Mouse (Mus musculus): ENCODE results near the gene Dpp6. TPM values are rescaled to one million over a fixed set of nuclear protein-coding genes. Genes with fewer than 3 reads are reported as not detected.
A peak's percentile ranks its signal among the peaks of the same experiment; 100 is the strongest.

Dpp6 gene
- polyA plus RNA-seq, 1 experiment from 2014 or later, result 2.4 TPM

- Histone ChIP-seq H3K9me3 (replicated peaks; ENCODE audit: control insufficient read depth, low read length) (no peaks in the 10 kb centered on the region), H3K36me3 (ENCODE audit: control insufficient read depth, insufficient read depth, low read length) (no peaks in the 10 kb centered on the region), H3K4me2 (ENCODE audit: low read depth, low read length) (no peak overlapping the region), H3K27ac (ENCODE audit: low read length) (no peak overlapping the region), H3K9ac (ENCODE audit: low read length) (no peak overlapping the region), H3K4me3 (replicated peaks; ENCODE audit: low read length) (no peak overlapping the region), H3K27me3 (ENCODE audit: control insufficient read depth, insufficient read depth, low read length) (no peaks in the 10 kb centered on the region), H3K4me1 (ENCODE audit: control insufficient read depth, insufficient read depth, low read length) (no peaks in the 10 kb centered on the region)
- no peak for ATAC-seq (ENCODE audit: insufficient read depth, low FRiP score)
- WGBS, result 68% methylated on average over 5 of the region's 5 CpGs
These were observed 913.7 kb downstream of the Dpp6 start for GRCm38 (mm10) chr5:27730666-27731065.

- Histone ChIP-seq H3K27me3 (ENCODE audit: control insufficient read depth, insufficient read depth, low read length) (no peaks in the 10 kb centered on the region), H3K4me3 (replicated peaks; ENCODE audit: low read length) (no peak overlapping the region), H3K9ac (ENCODE audit: low read length) (no peak overlapping the region), H3K9me3 (replicated peaks; ENCODE audit: control insufficient read depth, low read length) (no peaks in the 10 kb centered on the region), H3K27ac (ENCODE audit: low read length) (no peak overlapping the region), H3K36me3 (ENCODE audit: control insufficient read depth, insufficient read depth, low read length) (no peaks in the 10 kb centered on the region), H3K4me2 (ENCODE audit: low read depth, low read length) (no peak overlapping the region), H3K4me1 (ENCODE audit: control insufficient read depth, insufficient read depth, low read length) (no peaks in the 10 kb centered on the region)
- WGBS, result 62% methylated on average over 1 of the region's 1 CpGs
- ATAC-seq (ENCODE audit: insufficient read depth, low FRiP score), result no peak
These were observed 914.4 kb downstream of the Dpp6 start for GRCm38 (mm10) chr5:27731392-27731791.

DNA sequence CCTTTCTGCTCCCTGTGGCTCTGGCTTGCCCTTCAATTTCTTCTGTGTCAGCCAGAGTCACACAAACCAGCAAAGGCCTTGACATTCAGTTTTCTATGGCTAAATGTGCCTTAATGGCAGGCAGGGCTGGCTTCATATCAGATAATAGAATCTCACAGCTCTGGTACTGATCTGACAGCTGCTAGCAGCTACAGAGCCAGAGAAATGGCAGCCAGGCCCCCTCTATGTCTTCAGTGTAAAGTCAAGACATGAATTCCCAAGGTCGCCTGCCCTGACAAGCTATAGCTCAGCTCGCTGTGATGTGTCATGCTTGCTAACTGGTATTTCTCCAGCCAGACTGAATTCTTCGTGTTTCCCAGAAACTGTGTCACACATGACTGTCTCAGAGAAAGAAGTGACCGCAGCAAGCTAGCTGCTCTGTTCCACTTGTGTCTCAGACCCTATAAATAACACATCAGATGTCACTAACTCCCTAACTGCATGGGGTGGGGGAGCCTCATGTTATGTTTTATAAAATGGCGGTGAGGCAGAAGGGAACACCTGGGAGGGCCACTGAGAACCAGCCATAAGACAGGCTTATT is 915.4 kb downstream of the Dpp6 start:
- Histone ChIP-seq H3K9ac (ENCODE audit: low read length) (no peak overlapping the region), H3K27ac (ENCODE audit: low read length) (no peak overlapping the region), H3K4me3 (replicated peaks; ENCODE audit: low read length) (no peak overlapping the region), H3K27me3 (ENCODE audit: control insufficient read depth, insufficient read depth, low read length) (no peaks in the 10 kb centered on the region), H3K36me3 (ENCODE audit: control insufficient read depth, insufficient read depth, low read length) (no peaks in the 10 kb centered on the region), H3K4me1 (ENCODE audit: control insufficient read depth, insufficient read depth, low read length) (no peaks in the 10 kb centered on the region), H3K9me3 (replicated peaks; ENCODE audit: control insufficient read depth, low read length) (no peaks in the 10 kb centered on the region), H3K4me2 (ENCODE audit: low read depth, low read length) (no peak overlapping the region)
- no peak for ATAC-seq (ENCODE audit: insufficient read depth, low FRiP score)
- 78% methylated on average over 5 of the region's 5 CpGs for WGBS

DNA sequence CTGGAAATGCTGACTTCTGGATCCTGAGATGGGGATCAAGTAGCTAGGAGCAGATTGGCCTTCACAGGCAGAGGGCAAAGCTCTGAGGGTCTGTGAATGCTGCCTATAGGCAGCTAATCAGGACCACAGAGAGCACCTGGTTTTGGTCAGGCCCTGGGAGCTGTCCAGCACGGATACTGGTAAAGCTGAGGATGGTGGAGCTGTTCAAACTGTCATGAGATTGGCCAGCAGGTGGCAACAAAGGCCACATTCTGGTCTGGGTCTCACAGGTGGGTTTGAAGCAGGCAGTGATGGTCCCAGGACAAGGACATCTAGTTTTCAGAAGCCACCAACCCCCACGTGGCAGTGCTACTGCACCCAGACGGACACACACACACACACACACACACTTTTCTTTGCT is 920.2 kb downstream of the Dpp6 start:
- H3K9me3 ChIP-seq (replicated peaks; ENCODE audit: control insufficient read depth, low read length), result no peaks in the 10 kb centered on the region
- WGBS, result 3% methylated on average over 3 of the region's 3 CpGs
- no peaks in the 10 kb centered on the region for H3K4me1 ChIP-seq (ENCODE audit: control insufficient read depth, insufficient read depth, low read length)
- H3K9ac ChIP-seq (ENCODE audit: low read length), result no peak overlapping the region
- peak; percentile 71; the same call in 1 of the 2 replicates for ATAC-seq (ENCODE audit: insufficient read depth, low FRiP score)
- peaks cover 5% of the 10 kb centered on the region; the same call in 1 of the 2 replicates for H3K36me3 ChIP-seq (ENCODE audit: control insufficient read depth, insufficient read depth, low read length)
- H3K4me3 ChIP-seq (replicated peaks; ENCODE audit: low read length), result no peak overlapping the region
- H3K27me3 ChIP-seq (ENCODE audit: control insufficient read depth, insufficient read depth, low read length), result no peaks in the 10 kb centered on the region
- no peak overlapping the region for H3K4me2 ChIP-seq (ENCODE audit: low read depth, low read length)
- no peak overlapping the region for H3K27ac ChIP-seq (ENCODE audit: low read length)

- H3K27ac ChIP-seq (ENCODE audit: low read length), result no peak overlapping the region
- 77% methylated on average over 6 of the region's 6 CpGs for WGBS
- H3K4me1 ChIP-seq (ENCODE audit: control insufficient read depth, insufficient read depth, low read length), result no peaks in the 10 kb centered on the region
- ATAC-seq (ENCODE audit: insufficient read depth, low FRiP score), result no peak
- no peak overlapping the region for H3K4me2 ChIP-seq (ENCODE audit: low read depth, low read length)
- H3K27me3 ChIP-seq (ENCODE audit: control insufficient read depth, insufficient read depth, low read length), result no peaks in the 10 kb centered on the region
- no peaks in the 10 kb centered on the region for H3K9me3 ChIP-seq (replicated peaks; ENCODE audit: control insufficient read depth, low read length)
- H3K36me3 ChIP-seq (ENCODE audit: control insufficient read depth, insufficient read depth, low read length), result peaks cover 11% of the 10 kb centered on the region
- no peak overlapping the region for H3K4me3 ChIP-seq (replicated peaks; ENCODE audit: low read length)
- no peak overlapping the region for H3K9ac ChIP-seq (ENCODE audit: low read length)
These were observed 922.2 kb downstream of the Dpp6 start for GRCm38 (mm10) chr5:27739216-27739615.

GRCm38 (mm10) chr5:27744944-27745343 is 927.9 kb downstream of the Dpp6 start:
- H3K4me2 ChIP-seq (ENCODE audit: low read depth, low read length), result no peak overlapping the region
- no peaks in the 10 kb centered on the region for H3K9me3 ChIP-seq (replicated peaks; ENCODE audit: control insufficient read depth, low read length)
- peaks cover 34% of the 10 kb centered on the region for H3K36me3 ChIP-seq (ENCODE audit: control insufficient read depth, insufficient read depth, low read length)
- no peaks in the 10 kb centered on the region for H3K4me1 ChIP-seq (ENCODE audit: control insufficient read depth, insufficient read depth, low read length)
- no peak overlapping the region for H3K4me3 ChIP-seq (replicated peaks; ENCODE audit: low read length)
- WGBS, result 87% methylated on average over 1 of the region's 1 CpGs
- H3K27me3 ChIP-seq (ENCODE audit: control insufficient read depth, insufficient read depth, low read length), result no peaks in the 10 kb centered on the region
- H3K27ac ChIP-seq (ENCODE audit: low read length), result no peak overlapping the region
- ATAC-seq (ENCODE audit: insufficient read depth, low FRiP score), result no peak
- H3K9ac ChIP-seq (ENCODE audit: low read length), result no peak overlapping the region

- Histone ChIP-seq H3K4me1 (ENCODE audit: control insufficient read depth, insufficient read depth, low read length) (no peaks in the 10 kb centered on the region), H3K27ac (ENCODE audit: low read length) (no peak overlapping the region), H3K27me3 (ENCODE audit: control insufficient read depth, insufficient read depth, low read length) (no peaks in the 10 kb centered on the region), H3K4me2 (ENCODE audit: low read depth, low read length) (no peak overlapping the region), H3K9ac (ENCODE audit: low read length) (no peak overlapping the region), H3K9me3 (replicated peaks; ENCODE audit: control insufficient read depth, low read length) (no peaks in the 10 kb centered on the region), H3K36me3 (ENCODE audit: control insufficient read depth, insufficient read depth, low read length) (peaks cover 20% of the 10 kb centered on the region; the same call in 1 of the 2 replicates), H3K4me3 (replicated peaks; ENCODE audit: low read length) (no peak overlapping the region)
- ATAC-seq (ENCODE audit: insufficient read depth, low FRiP score), result no peak
- WGBS, result 77% methylated on average over 4 of the region's 4 CpGs
These were observed 948.8 kb downstream of the Dpp6 start for GRCm38 (mm10) chr5:27765780-27766179.

DNA sequence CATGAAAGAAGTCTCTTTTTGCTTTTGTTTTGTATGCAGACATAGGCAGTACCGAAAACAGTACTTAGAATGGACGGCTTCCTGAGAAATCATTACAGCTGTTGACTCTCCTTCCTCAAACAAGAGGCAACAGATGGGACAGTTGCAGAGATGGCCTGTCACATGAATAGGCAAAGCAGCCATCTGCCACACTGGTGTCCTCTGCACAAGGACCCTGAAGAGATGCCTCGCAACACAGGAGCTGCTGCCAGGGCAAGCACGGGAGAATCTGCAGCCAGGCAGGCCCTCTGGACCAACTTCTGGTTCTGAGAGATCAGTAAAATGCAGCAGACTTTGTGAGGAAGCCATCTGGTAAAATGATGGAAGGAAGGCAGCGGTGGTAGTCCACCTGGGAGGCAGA is 950.9 kb downstream of the Dpp6 start:
- 85% methylated on average over 5 of the region's 5 CpGs for WGBS
- H3K36me3 ChIP-seq (ENCODE audit: control insufficient read depth, insufficient read depth, low read length), result peaks cover 18% of the 10 kb centered on the region; the same call in 1 of the 2 replicates
- no peak for ATAC-seq (ENCODE audit: insufficient read depth, low FRiP score)
- no peak overlapping the region for H3K4me2 ChIP-seq (ENCODE audit: low read depth, low read length)
- H3K4me1 ChIP-seq (ENCODE audit: control insufficient read depth, insufficient read depth, low read length), result no peaks in the 10 kb centered on the region
- no peak overlapping the region for H3K9ac ChIP-seq (ENCODE audit: low read length)
- no peak overlapping the region for H3K4me3 ChIP-seq (replicated peaks; ENCODE audit: low read length)
- H3K27me3 ChIP-seq (ENCODE audit: control insufficient read depth, insufficient read depth, low read length), result no peaks in the 10 kb centered on the region
- no peaks in the 10 kb centered on the region for H3K9me3 ChIP-seq (replicated peaks; ENCODE audit: control insufficient read depth, low read length)
- no peak overlapping the region for H3K27ac ChIP-seq (ENCODE audit: low read length)
